Mouse (Mus musculus) lung, postnatal 0 days (tissue): ENCODE measurements around the gene Fuom.

Source experiments
- CTCF ChIP-seq: IDR thresholded peaks from 2 replicates; pipeline ENCODE4 v1.5.1; 2016; ENCODE audit warnings: antibody characterized with exemption, mild to moderate bottlenecking
- EP300 ChIP-seq: IDR thresholded peaks from 2 replicates; pipeline ENCODE4 v1.6.1; 2016; ENCODE audit warnings: antibody characterized with exemption, mild to moderate bottlenecking, control low read depth

- TF ChIP-seq CTCF (peak; percentile 88), EP300 (peak; percentile 27; the same call in 1 of the 2 replicates)
These were observed 23.5 kb downstream of the Fuom start for GRCm38 (mm10) chr7:140078711-140079110.
